In genomic region chr11:22892466-22892865, GRCm38 (mm10) we compare ENCODE assay signal across 15 mouse cellular contexts.
"Had no signal": no experiment of that assay in that cellular context is flagged by ENCODE, and none has a peak within 500 bp of the region (broad histone marks: within the 10 kb centered on the region; RNA-seq: fewer than 3 reads in every experiment).

No protein-coding gene starts in this region.

- H3K4me2 ChIP-seq: liver, embryonic 13.5 days; lung, embryonic 15.5 days; midbrain, embryonic 12.5 days; midbrain, embryonic 15.5 days; neural tube, embryonic 12.5 days; neural tube, embryonic 15.5 days; stomach, embryonic 15.5 days had no signal

- H3K9me3 ChIP-seq: liver, embryonic 13.5 days; lung, embryonic 15.5 days; midbrain, embryonic 12.5 days; midbrain, embryonic 15.5 days; neural tube, embryonic 12.5 days; neural tube, embryonic 15.5 days; stomach, embryonic 15.5 days had no signal

- H3K27me3 ChIP-seq: liver, embryonic 13.5 days; lung, embryonic 15.5 days; midbrain, embryonic 12.5 days; midbrain, embryonic 15.5 days; neural tube, embryonic 12.5 days; neural tube, embryonic 15.5 days; stomach, embryonic 15.5 days had no signal

- H3K27ac ChIP-seq: kidney, postnatal 0 days; layer of hippocampus, adult 2 months; liver, embryonic 13.5 days; lung, embryonic 15.5 days; macrophage; midbrain, embryonic 12.5 days; midbrain, embryonic 15.5 days; neural tube, embryonic 12.5 days; neural tube, embryonic 15.5 days; stomach, embryonic 15.5 days had no signal

- H3K36me3 ChIP-seq: liver, embryonic 13.5 days; lung, embryonic 15.5 days; midbrain, embryonic 12.5 days; midbrain, embryonic 15.5 days; neural tube, embryonic 12.5 days; neural tube, embryonic 15.5 days; stomach, embryonic 15.5 days had no signal

- H3K4me3 ChIP-seq: layer of hippocampus, adult 2 months; liver, embryonic 13.5 days; lung, embryonic 15.5 days; midbrain, embryonic 12.5 days; midbrain, embryonic 15.5 days; neural tube, embryonic 12.5 days; neural tube, embryonic 15.5 days; stomach, embryonic 15.5 days had no signal

- H3K9ac ChIP-seq: liver, embryonic 13.5 days; lung, embryonic 15.5 days; midbrain, embryonic 12.5 days; midbrain, embryonic 15.5 days; neural tube, embryonic 12.5 days; neural tube, embryonic 15.5 days; stomach, embryonic 15.5 days had no signal

- DNase-seq: layer of hippocampus, adult 9-11 months; liver, embryonic 13.5 days; right cerebral cortex, adult 18-20 months; right cerebral cortex, postnatal 14 days; right cerebral cortex, postnatal 4 days; thymus, postnatal 25 days had no signal

- H3K4me1 ChIP-seq: liver, embryonic 13.5 days; lung, embryonic 15.5 days; midbrain, embryonic 15.5 days; neural tube, embryonic 15.5 days; stomach, embryonic 15.5 days had no signal
